Mouse (Mus musculus): ENCODE results near the gene Slain1.

DNA sequence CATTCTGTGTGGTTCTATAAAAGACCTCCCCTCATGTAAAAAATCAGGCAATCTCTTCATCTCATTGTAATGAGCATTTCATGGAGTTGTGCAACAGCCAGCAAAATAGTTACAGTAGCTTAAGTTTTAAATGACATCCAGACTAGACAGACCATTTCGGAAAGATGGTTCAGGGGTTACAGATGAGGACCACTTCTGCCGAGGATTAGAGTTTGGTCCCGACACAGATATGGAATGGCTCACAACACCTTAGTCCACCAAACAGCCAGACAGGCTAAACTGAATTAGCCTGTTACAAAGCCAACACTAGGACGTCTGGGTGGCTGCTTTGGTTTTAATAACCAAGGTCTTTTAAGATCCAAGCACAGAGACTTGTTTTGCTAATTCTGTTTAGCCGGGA lies 68.0 kb downstream of the Slain1 start:
- TF ChIP-seq POLR2A (IDR thresholded peaks at IDR 0.05; ENCODE audit: insufficient read depth, low read depth, low read length) (no peak), CTCF (IDR thresholded peaks at IDR 0.05; ENCODE audit: insufficient read depth, low read depth, low read length) (no peak)

Data from olfactory bulb, adult 2 months (tissue).